Mouse (Mus musculus) intestine, embryonic 15.5 days (tissue): ENCODE results near the gene Cend1. TPM values are rescaled to one million over a fixed set of nuclear protein-coding genes. Genes with fewer than 3 reads are reported as not detected.
"Not testable (repeated sequence)": the region's sequence is repeated elsewhere in the genome, so short reads cannot be mapped to it uniquely, and the experiment has no call there.

ENCODE experiments used
- ATAC-seq: fragments of 200-750 bp; cut with Nextera tagmentation; 2 replicates; pipeline ENCODE4 v1.8.0; 2017; ENCODE audit warnings: moderate TSS enrichment, moderate library complexity
- H3K27ac ChIP-seq: fragments of 300-500 bp; sonication (generic); 2 replicates; pipeline ENCODE4 v1.5.1; 2015; ENCODE audit warnings: mild to moderate bottlenecking, inconsistent platforms
- H3K27me3 ChIP-seq: fragments of 300-500 bp; sonication (generic); replicated peaks from 2 replicates; pipeline ENCODE4 v1.6.1; 2015; ENCODE audit warnings: inconsistent platforms
- H3K36me3 ChIP-seq: fragments of 300-500 bp; sonication (generic); 2 replicates; pipeline ENCODE4 v1.6.1; 2015; ENCODE audit warnings: inconsistent platforms
- H3K4me1 ChIP-seq: fragments of 300-500 bp; sonication (generic); replicated peaks from 2 replicates; pipeline ENCODE4 v1.6.1; 2015; ENCODE audit warnings: inconsistent platforms
- H3K4me2 ChIP-seq: fragments of 300-500 bp; sonication (generic); replicated peaks from 2 replicates; pipeline ENCODE4 v1.6.1; 2015; ENCODE audit warnings: mild to moderate bottlenecking, inconsistent platforms
- H3K4me3 ChIP-seq: fragments of 300-500 bp; sonication (generic); replicated peaks from 2 replicates; pipeline ENCODE4 v1.5.1; 2015; ENCODE audit warnings: inconsistent platforms
- H3K9ac ChIP-seq: fragments of 300-500 bp; sonication (generic); 2 replicates; pipeline ENCODE4 v1.6.1; 2015; ENCODE audit warnings: inconsistent platforms
- H3K9me3 ChIP-seq: fragments of 300-500 bp; sonication (generic); 2 replicates; pipeline ENCODE4 v1.6.1; 2016; ENCODE audit warnings: inconsistent platforms
- WGBS: fragments of 180-500 bp; shearing (Covaris S2); methylation state at CpG from one replicate; pipeline ENCODE4 v1.1.7; 2015; 5-methylcytosine and 5-hydroxymethylcytosine counted together
- polyA plus RNA-seq: library from polyadenylated mRNA; unstranded; fragments of >200 nt; fragmentation: Nextera tagmentation; extraction: Ambion mirVana; gene quantifications from 2 replicates; pipeline ENCODE4 v1.2.1, GENCODE M21; 2015

Gene Cend1
- polyA plus RNA-seq, 1 experiment from 2014 or later, result 3.8 TPM

GRCm38 (mm10) chr7:141413809-141414584 is 15.3 kb downstream of the Cend1 start, which contains the start of gene Gatd1:
Gatd1 (minus strand) TSS chr7:141414136.
- Histone ChIP-seq H3K9ac (peak within 1 kb of the TSS; percentile 73), H3K4me2 (peak within 1 kb of the TSS; percentile 85), H3K27me3 (no peaks in the 10 kb centered on the region), H3K4me1 (peaks cover 16% of the 10 kb centered on the region), H3K27ac (peak within 1 kb of the TSS; percentile 79), H3K4me3 (peak within 1 kb of the TSS; percentile 69), H3K36me3 (peaks cover 10% of the 10 kb centered on the region; the same call in 1 of the 2 replicates), H3K9me3 (no peaks in the 10 kb centered on the region)
- under 1% methylated on average over 56 of the region's 56 CpGs for WGBS
- ATAC-seq, result peak; percentile 94

- H3K9ac ChIP-seq, result peak overlapping the region; percentile 73
- no peaks in the 10 kb centered on the region for H3K27me3 ChIP-seq
- WGBS, result 2% methylated on average over 16 of the region's 16 CpGs
- peaks cover 14% of the 10 kb centered on the region; the same call in 1 of the 2 replicates for H3K36me3 ChIP-seq
- peak overlapping the region; percentile 85 for H3K4me2 ChIP-seq
- H3K4me3 ChIP-seq, result peak overlapping the region; percentile 69
- H3K27ac ChIP-seq, result peak overlapping the region; percentile 79
- ATAC-seq, result peak; percentile 34
- peaks cover 17% of the 10 kb centered on the region for H3K4me1 ChIP-seq
- H3K9me3 ChIP-seq, result no peaks in the 10 kb centered on the region
Measured at GRCm38 (mm10) chr7:141413331-141413730, 16.0 kb downstream of the Cend1 start.

- H3K9ac ChIP-seq, result no peak overlapping the region
- no peak overlapping the region for H3K4me3 ChIP-seq
- H3K27me3 ChIP-seq, result no peaks in the 10 kb centered on the region
- no peaks in the 10 kb centered on the region for H3K9me3 ChIP-seq
- 87% methylated on average over 1 of the region's 1 CpGs for WGBS
- H3K36me3 ChIP-seq, result peaks cover 14% of the 10 kb centered on the region; the same call in 1 of the 2 replicates
- ATAC-seq, result no peak
- H3K27ac ChIP-seq, result no peak overlapping the region
- H3K4me2 ChIP-seq, result no peak overlapping the region
- peaks cover 17% of the 10 kb centered on the region for H3K4me1 ChIP-seq
Measured at GRCm38 (mm10) chr7:141411667-141412066, 17.6 kb downstream of the Cend1 start.

DNA sequence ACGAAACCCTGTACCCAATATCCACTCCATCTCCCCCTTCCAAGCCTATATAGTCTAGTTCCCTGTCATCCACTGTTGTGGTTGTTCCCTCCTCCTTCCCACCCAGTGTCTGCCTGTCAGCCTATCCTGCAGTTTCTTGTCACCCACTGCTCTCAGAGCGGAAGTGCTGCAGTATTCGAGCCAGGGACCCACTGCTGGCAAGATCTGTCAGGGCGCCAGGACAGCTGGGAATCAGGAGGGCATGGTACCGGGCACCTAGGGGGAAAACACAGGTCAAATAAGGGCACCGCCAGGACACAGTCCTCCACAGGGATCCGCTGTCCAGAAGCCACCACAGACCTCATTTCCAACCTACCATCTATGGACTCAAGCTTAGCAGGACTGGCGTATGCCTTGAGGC is 18.7 kb downstream of the Cend1 start:
- WGBS, result 93% methylated on average over 8 of the region's 8 CpGs
- Histone ChIP-seq H3K4me1 (peaks cover 17% of the 10 kb centered on the region), H3K4me2 (no peak overlapping the region), H3K9me3 (no peaks in the 10 kb centered on the region), H3K4me3 (no peak overlapping the region), H3K36me3 (peaks cover 14% of the 10 kb centered on the region; the same call in 1 of the 2 replicates), H3K9ac (no peak overlapping the region), H3K27me3 (no peaks in the 10 kb centered on the region), H3K27ac (no peak overlapping the region)
- ATAC-seq, result no peak

GRCm38 (mm10) chr7:141408833-141409232 is 20.5 kb downstream of the Cend1 start:
- Histone ChIP-seq H3K4me2 (no peak overlapping the region), H3K4me1 (peaks cover 12% of the 10 kb centered on the region), H3K9ac (0 out of 2 replicates have a peak overlapping the region, but pooled peaks have one; percentile 8), H3K27me3 (no peaks in the 10 kb centered on the region), H3K27ac (no peak overlapping the region), H3K36me3 (peaks cover 14% of the 10 kb centered on the region; the same call in 1 of the 2 replicates), H3K9me3 (no peaks in the 10 kb centered on the region), H3K4me3 (no peak overlapping the region)
- 16% methylated on average over 11 of the region's 11 CpGs for WGBS
- peak; percentile 74 for ATAC-seq

GRCm38 (mm10) chr7:141407670-141408069 is 21.6 kb downstream of the Cend1 start:
- H3K27ac ChIP-seq, H3K9me3 ChIP-seq, H3K27me3 ChIP-seq, H3K4me1 ChIP-seq, ATAC-seq, H3K9ac ChIP-seq, H3K4me2 ChIP-seq, H3K4me3 ChIP-seq: not testable (repeated sequence)
- WGBS, result 96% methylated on average over 7 of the region's 7 CpGs
- H3K36me3 ChIP-seq, result peaks cover 14% of the 10 kb centered on the region; the same call in 1 of the 2 replicates

DNA sequence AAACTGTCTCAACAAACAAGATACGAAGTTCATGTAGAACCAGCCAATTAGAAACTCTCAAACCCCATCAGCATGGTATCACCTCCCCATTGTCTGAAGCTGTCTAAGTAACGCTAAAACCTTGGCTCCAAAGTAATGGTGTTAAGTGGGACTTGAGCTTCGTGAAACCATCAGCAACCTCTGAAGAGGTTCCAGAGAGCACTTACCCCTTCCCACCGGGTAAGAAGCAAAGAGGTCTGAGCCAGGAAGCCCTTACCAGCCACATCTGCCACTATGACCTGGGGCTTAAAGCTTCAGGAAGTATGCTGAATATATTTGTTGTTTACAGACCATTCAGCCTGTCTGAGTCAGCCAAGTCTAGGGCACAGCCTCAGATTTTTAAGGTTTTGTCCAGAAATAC is 23.8 kb downstream of the Cend1 start:
- H3K36me3 ChIP-seq, result peaks cover 26% of the 10 kb centered on the region; the same call in 1 of the 2 replicates
- no peak overlapping the region for H3K9ac ChIP-seq
- no peak overlapping the region for H3K4me2 ChIP-seq
- no peaks in the 10 kb centered on the region for H3K27me3 ChIP-seq
- H3K9me3 ChIP-seq, result no peaks in the 10 kb centered on the region
- no peak for ATAC-seq
- WGBS, result 73% methylated on average over 4 of the region's 4 CpGs
- H3K4me3 ChIP-seq, result no peak overlapping the region
- peaks cover 6% of the 10 kb centered on the region for H3K4me1 ChIP-seq
- H3K27ac ChIP-seq, result no peak overlapping the region

DNA sequence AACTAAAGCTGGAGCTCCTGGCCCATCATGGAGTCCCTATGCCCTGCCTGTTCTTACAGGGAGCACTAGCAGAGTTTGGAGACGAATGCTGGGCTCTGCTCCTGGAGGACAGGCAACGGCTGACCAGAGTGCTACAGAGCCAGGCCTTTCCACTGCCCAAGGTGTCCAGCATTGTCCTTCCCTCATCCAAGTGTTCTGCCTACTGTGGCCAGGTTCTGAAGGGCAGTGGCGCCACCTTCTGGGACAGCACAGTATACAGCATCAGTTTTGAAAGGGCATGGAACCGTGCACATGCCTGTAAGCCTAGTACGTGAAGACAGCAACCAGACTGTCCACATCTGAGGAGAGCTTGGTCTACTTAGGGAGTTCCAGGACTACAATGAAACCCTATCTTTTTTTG is 26.0 kb downstream of the Cend1 start:
- no peak overlapping the region for H3K9ac ChIP-seq
- WGBS, result 44% methylated on average over 5 of the region's 5 CpGs
- peak; percentile 73 for ATAC-seq
- H3K9me3 ChIP-seq, result no peaks in the 10 kb centered on the region
- H3K27ac ChIP-seq, result no peak overlapping the region
- no peaks in the 10 kb centered on the region for H3K4me1 ChIP-seq
- H3K4me2 ChIP-seq, result no peak overlapping the region
- no peaks in the 10 kb centered on the region for H3K27me3 ChIP-seq
- H3K36me3 ChIP-seq, result peaks cover 23% of the 10 kb centered on the region; the same call in 1 of the 2 replicates
- H3K4me3 ChIP-seq, result no peak overlapping the region

GRCm38 (mm10) chr7:141395348-141395747 is 33.9 kb downstream of the Cend1 start:
- peaks cover 14% of the 10 kb centered on the region for H3K4me1 ChIP-seq
- H3K4me2 ChIP-seq, result no peak overlapping the region
- no peak for ATAC-seq
- H3K36me3 ChIP-seq, result peaks cover 8% of the 10 kb centered on the region
- H3K9ac ChIP-seq, result no peak overlapping the region
- 73% methylated on average over 1 of the region's 1 CpGs for WGBS
- no peak overlapping the region for H3K27ac ChIP-seq
- H3K9me3 ChIP-seq, result no peaks in the 10 kb centered on the region
- H3K27me3 ChIP-seq, result no peaks in the 10 kb centered on the region
- H3K4me3 ChIP-seq, result no peak overlapping the region

DNA sequence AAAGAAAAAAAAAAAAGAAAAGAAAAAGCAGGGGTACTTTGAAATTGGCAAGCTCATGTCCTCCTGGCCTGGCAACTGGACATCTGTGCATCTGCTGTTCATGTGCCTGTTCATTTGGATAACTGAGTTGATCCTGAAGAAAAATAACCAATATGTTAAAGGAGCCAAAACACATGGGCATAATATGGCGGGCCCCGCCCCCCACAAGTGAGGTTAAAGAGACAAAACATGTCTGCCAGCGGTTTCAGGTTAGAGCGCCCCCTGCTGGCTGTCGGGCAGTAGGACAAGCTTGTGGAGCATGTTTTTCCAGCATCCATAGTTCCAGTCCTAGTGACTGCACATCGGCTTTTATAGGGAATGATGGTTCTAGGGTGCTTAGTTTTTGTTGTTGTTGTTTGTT is 34.5 kb downstream of the Cend1 start:
- no peak overlapping the region for H3K4me2 ChIP-seq
- H3K9me3 ChIP-seq, result no peaks in the 10 kb centered on the region
- no peak overlapping the region for H3K27ac ChIP-seq
- H3K4me1 ChIP-seq, result peaks cover 14% of the 10 kb centered on the region
- no peak for ATAC-seq
- no peak overlapping the region for H3K4me3 ChIP-seq
- H3K27me3 ChIP-seq, result no peaks in the 10 kb centered on the region
- 29% methylated on average over 6 of the region's 6 CpGs for WGBS
- H3K36me3 ChIP-seq, result peaks cover 3% of the 10 kb centered on the region
- H3K9ac ChIP-seq, result no peak overlapping the region

DNA sequence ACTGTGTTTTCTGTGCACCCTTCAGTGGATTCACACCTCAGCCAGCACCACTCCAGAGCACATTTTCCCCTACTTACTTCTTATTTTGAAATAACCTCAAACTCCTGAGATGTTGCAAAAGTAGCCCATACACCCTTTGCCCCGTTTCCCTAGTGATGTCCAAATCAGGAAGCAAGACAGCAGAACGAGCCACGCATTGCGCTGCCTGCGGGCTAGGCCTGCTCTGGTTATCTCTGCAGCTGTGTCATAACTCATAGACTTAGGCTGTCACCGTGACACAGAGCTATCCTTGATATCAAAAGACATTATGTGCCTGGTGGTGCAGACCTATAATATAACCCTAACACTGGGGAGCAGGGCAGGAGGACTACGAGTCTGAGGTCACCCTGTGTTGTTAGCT is 35.1 kb downstream of the Cend1 start:
- Histone ChIP-seq H3K4me3 (no peak overlapping the region), H3K36me3 (no peaks in the 10 kb centered on the region; the same call in 1 of the 2 replicates), H3K27me3 (no peaks in the 10 kb centered on the region), H3K27ac (peak overlapping the region; percentile 1; the same call in 1 of the 2 replicates), H3K9ac (no peak overlapping the region), H3K4me1 (peaks cover 17% of the 10 kb centered on the region), H3K9me3 (no peaks in the 10 kb centered on the region), H3K4me2 (no peak overlapping the region)
- 69% methylated on average over 7 of the region's 7 CpGs for WGBS
- no peak for ATAC-seq

DNA sequence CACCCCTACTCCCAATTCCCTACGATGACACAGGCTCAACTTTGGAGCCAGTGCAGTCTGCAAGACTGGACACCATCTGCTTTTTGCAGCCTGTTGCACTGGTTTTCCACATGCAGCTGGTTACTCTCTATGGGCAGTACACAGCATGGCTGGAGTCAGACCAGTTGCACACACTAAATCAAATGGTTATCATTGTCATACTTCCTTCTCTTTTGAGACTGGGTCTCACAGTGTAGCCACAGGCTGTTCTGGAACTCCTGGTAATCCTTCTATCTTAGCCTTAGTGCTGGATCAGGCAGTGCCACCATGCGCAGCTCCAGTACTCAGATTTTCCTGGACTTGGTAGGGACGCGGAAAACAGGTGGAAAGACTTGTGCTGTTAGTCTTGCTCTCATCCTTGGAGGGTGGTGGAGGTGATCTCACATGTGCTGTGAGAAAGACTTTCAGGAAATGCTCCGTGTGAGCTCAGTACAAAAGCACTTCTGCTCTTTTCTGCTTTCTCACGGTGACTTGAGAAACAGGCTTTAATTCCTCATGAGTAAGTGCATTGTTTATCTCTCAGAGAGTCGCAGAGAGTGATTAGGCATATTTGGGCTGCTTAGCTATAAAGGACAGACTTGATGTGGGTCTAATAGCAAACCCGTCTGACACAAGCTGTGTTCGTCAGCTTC is 36.6 kb downstream of the Cend1 start:
- Histone ChIP-seq H3K27me3 (no peaks in the 10 kb centered on the region), H3K36me3 (no peaks in the 10 kb centered on the region; the same call in 1 of the 2 replicates), H3K27ac (peak overlapping the region; percentile 91), H3K9me3 (no peaks in the 10 kb centered on the region), H3K4me1 (peaks cover 17% of the 10 kb centered on the region), H3K9ac (peak overlapping the region; percentile 57), H3K4me2 (peak overlapping the region; percentile 90), H3K4me3 (peak overlapping the region; percentile 76)
- ATAC-seq, result no peak
- 27% methylated on average over 9 of the region's 9 CpGs for WGBS
